Mouse (Mus musculus) neural tube, embryonic 11.5 days (tissue): ENCODE results near the gene Ppp1r18. TPM values are rescaled to one million over a fixed set of nuclear protein-coding genes. Genes with fewer than 3 reads are reported as not detected.

Experiments used
- ATAC-seq: fragments of 200-750 bp; cut with Nextera tagmentation; 2 replicates; pipeline ENCODE4 v1.8.0; 2017; ENCODE audit warnings: moderate number of reproducible peaks, mild to moderate bottlenecking, moderate TSS enrichment, moderate library complexity; ENCODE audit not compliant: insufficient read depth, low FRiP score, low TSS enrichment
- DNase-seq: peaks from one replicate; pipeline ENCODE4 v3.0.0-alpha.2; 2015; ENCODE audit warnings: low spot score
- H3K27ac ChIP-seq: fragments of 300-500 bp; sonication (generic); 2 replicates; pipeline ENCODE4 v1.5.1; 2014; ENCODE audit warnings: low read depth, mild to moderate bottlenecking, low read length
- H3K27me3 ChIP-seq: fragments of 300-500 bp; sonication (generic); 2 replicates; pipeline ENCODE4 v1.6.1; 2014; ENCODE audit warnings: mild to moderate bottlenecking, low read length, mixed read lengths; ENCODE audit not compliant: control insufficient read depth, insufficient read depth
- H3K36me3 ChIP-seq: fragments of 300-500 bp; sonication (generic); 2 replicates; pipeline ENCODE4 v1.6.1; 2014; ENCODE audit warnings: mild to moderate bottlenecking, low read length, moderate library complexity, mixed read lengths; ENCODE audit not compliant: control insufficient read depth, insufficient read depth
- H3K4me1 ChIP-seq: fragments of 300-500 bp; sonication (generic); 2 replicates; pipeline ENCODE4 v1.6.1; 2014; ENCODE audit warnings: low read length, mixed read lengths; ENCODE audit not compliant: control insufficient read depth, insufficient read depth
- H3K4me2 ChIP-seq: fragments of 300-500 bp; sonication (generic); 2 replicates; pipeline ENCODE4 v1.6.1; 2014; ENCODE audit warnings: low read depth, mild to moderate bottlenecking, moderate library complexity
- H3K4me3 ChIP-seq: fragments of 300-500 bp; sonication (generic); 2 replicates; pipeline ENCODE4 v1.5.1; 2014; ENCODE audit warnings: low read depth, low read length
- H3K9ac ChIP-seq: fragments of 300-500 bp; sonication (generic); 2 replicates; pipeline ENCODE4 v1.6.1; 2014; ENCODE audit warnings: mild to moderate bottlenecking, low read length
- H3K9me3 ChIP-seq: fragments of 300-500 bp; sonication (generic); 2 replicates; pipeline ENCODE4 v1.6.1; 2016; ENCODE audit warnings: low read length; ENCODE audit not compliant: control insufficient read depth
- WGBS: fragments of 180-500 bp; shearing (Covaris S2); extraction: QIAGEN DNeasy Blood & Tissue Kit; methylation state at CpG from one replicate; pipeline ENCODE4 v1.1.7; 2014; 5-methylcytosine and 5-hydroxymethylcytosine counted together
- polyA plus RNA-seq: library from polyadenylated mRNA; unstranded; fragments of >200 nt; fragmentation: Nextera tagmentation; extraction: Ambion mirVana; gene quantifications from 2 replicates; pipeline ENCODE4 v1.2.1, GENCODE M21; 2014

The Ppp1r18 gene
- polyA plus RNA-seq, 1 experiment from 2014 or later: 39.3 TPM

- H3K4me3 ChIP-seq: no peak overlapping the region
- no peak overlapping the region for H3K4me2 ChIP-seq
Observed at GRCm38 (mm10) chr17:35907609-35908008, 42.2 kb downstream of the Ppp1r18 start.

GRCm38 (mm10) chr17:35909186-35909918, 44.0 kb downstream of the Ppp1r18 start:
- no peaks in the 10 kb centered on the region for H3K9me3 ChIP-seq
- H3K4me1 ChIP-seq: peaks cover 8% of the 10 kb centered on the region
- peak overlapping the region; percentile 56 for H3K4me3 ChIP-seq
- H3K36me3 ChIP-seq: peaks cover 9% of the 10 kb centered on the region
- H3K9ac ChIP-seq: peak overlapping the region; percentile 65
- ATAC-seq (peak; percentile 25), DNase-seq (no peak)
- peak overlapping the region; percentile 67 for H3K27ac ChIP-seq
- H3K27me3 ChIP-seq: no peaks in the 10 kb centered on the region
- 22% methylated on average over 20 of the region's 20 CpGs for WGBS
- peak overlapping the region; percentile 91 for H3K4me2 ChIP-seq

More at GRCm38 (mm10) chr17:35907609-35908008, 42.2 kb downstream of the Ppp1r18 start:
- Histone ChIP-seq H3K27ac (no peak overlapping the region), H3K36me3 (peaks cover 15% of the 10 kb centered on the region), H3K4me1 (peaks cover 8% of the 10 kb centered on the region), H3K9me3 (no peaks in the 10 kb centered on the region), H3K27me3 (no peaks in the 10 kb centered on the region), H3K9ac (no peak overlapping the region)
- ATAC-seq (no peak), DNase-seq (no peak)
- 78% methylated on average over 2 of the region's 2 CpGs for WGBS

GRCm38 (mm10) chr17:35909919-35910369, 44.6 kb downstream of the Ppp1r18 start, which contains the start of gene Atat1:
Atat1 (minus strand) TSS chr17:35910075.
- peak within 1 kb of the TSS; percentile 56 for H3K4me3 ChIP-seq
- H3K9ac ChIP-seq: peak within 1 kb of the TSS; percentile 65
- 3% methylated on average over 25 of the region's 25 CpGs for WGBS
- ATAC-seq (peak; percentile 92), DNase-seq (peak; percentile 95)
- no peaks in the 10 kb centered on the region for H3K27me3 ChIP-seq
- H3K36me3 ChIP-seq: peaks cover 8% of the 10 kb centered on the region
- no peaks in the 10 kb centered on the region for H3K9me3 ChIP-seq
- peak within 1 kb of the TSS; percentile 91 for H3K4me2 ChIP-seq
- peaks cover 8% of the 10 kb centered on the region for H3K4me1 ChIP-seq
- H3K27ac ChIP-seq: peak within 1 kb of the TSS; percentile 67

GRCm38 (mm10) chr17:35914975-35915374, 49.6 kb downstream of the Ppp1r18 start:
- H3K4me1 ChIP-seq: peaks cover 7% of the 10 kb centered on the region
- DNase-seq (no peak), ATAC-seq (no peak)
- H3K27me3 ChIP-seq: no peaks in the 10 kb centered on the region
- no peak overlapping the region; the same call in 1 of the 2 replicates for H3K4me3 ChIP-seq
- H3K9me3 ChIP-seq: no peaks in the 10 kb centered on the region
- H3K27ac ChIP-seq: no peak overlapping the region
- peak overlapping the region; percentile 92 for H3K4me2 ChIP-seq
- 86% methylated on average over 6 of the region's 6 CpGs for WGBS
- no peak overlapping the region for H3K9ac ChIP-seq
- H3K36me3 ChIP-seq: no peaks in the 10 kb centered on the region; the same call in 1 of the 2 replicates

GRCm38 (mm10) chr17:35915538-35916296, 50.3 kb downstream of the Ppp1r18 start:
- DNase-seq (no peak), ATAC-seq (peak; percentile 8)
- Histone ChIP-seq H3K4me3 (peak overlapping the region; percentile 82), H3K36me3 (no peaks in the 10 kb centered on the region; the same call in 1 of the 2 replicates), H3K4me1 (peaks cover 12% of the 10 kb centered on the region), H3K27me3 (no peaks in the 10 kb centered on the region), H3K27ac (peak overlapping the region; percentile 97), H3K9ac (peak overlapping the region; percentile 98), H3K4me2 (peak overlapping the region; percentile 92), H3K9me3 (no peaks in the 10 kb centered on the region)
- WGBS: 3% methylated on average over 28 of the region's 28 CpGs

- Histone ChIP-seq H3K4me1 (peaks cover 12% of the 10 kb centered on the region), H3K9ac (peak within 1 kb of the TSS; percentile 98), H3K4me3 (peak within 1 kb of the TSS; percentile 82), H3K4me2 (peak within 1 kb of the TSS; percentile 92), H3K27ac (peak within 1 kb of the TSS; percentile 97), H3K9me3 (no peaks in the 10 kb centered on the region), H3K36me3 (no peaks in the 10 kb centered on the region; the same call in 1 of the 2 replicates), H3K27me3 (no peaks in the 10 kb centered on the region)
- under 1% methylated on average over 82 of the region's 83 CpGs for WGBS
- ATAC-seq (peak; percentile 92), DNase-seq (peak; percentile 99)
Observed at GRCm38 (mm10) chr17:35916297-35917142, 51.1 kb downstream of the Ppp1r18 start, which contains the start of the genes Mrps18b and Ppp1r10. Mrps18b (minus strand) TSS chr17:35916389. Ppp1r10 (plus strand) TSS chr17:35916434.

GRCm38 (mm10) chr17:35917143-35917462, 51.7 kb downstream of the Ppp1r18 start:
- ATAC-seq: no peak
- DNase-seq: no peak
- under 1% methylated on average over 8 of the region's 8 CpGs for WGBS

More at GRCm38 (mm10) chr17:35917143-35917462, 51.7 kb downstream of the Ppp1r18 start:
- no peaks in the 10 kb centered on the region for H3K27me3 ChIP-seq
- H3K4me3 ChIP-seq: peak overlapping the region; percentile 82
- H3K9me3 ChIP-seq: no peaks in the 10 kb centered on the region
- H3K27ac ChIP-seq: peak overlapping the region; percentile 97
- no peaks in the 10 kb centered on the region; the same call in 1 of the 2 replicates for H3K36me3 ChIP-seq
- H3K9ac ChIP-seq: peak overlapping the region; percentile 98
- H3K4me1 ChIP-seq: peaks cover 12% of the 10 kb centered on the region
- peak overlapping the region; percentile 92 for H3K4me2 ChIP-seq
